Mouse (Mus musculus): ENCODE results near the gene Teddm1b. TPM values are rescaled to one million over a fixed set of nuclear protein-coding genes. Genes with fewer than 3 reads are reported as not detected.

Teddm1b gene
- total and polyA plus RNA-seq, 3 experiments, result 0.50 TPM; not detected in 2

DNA sequence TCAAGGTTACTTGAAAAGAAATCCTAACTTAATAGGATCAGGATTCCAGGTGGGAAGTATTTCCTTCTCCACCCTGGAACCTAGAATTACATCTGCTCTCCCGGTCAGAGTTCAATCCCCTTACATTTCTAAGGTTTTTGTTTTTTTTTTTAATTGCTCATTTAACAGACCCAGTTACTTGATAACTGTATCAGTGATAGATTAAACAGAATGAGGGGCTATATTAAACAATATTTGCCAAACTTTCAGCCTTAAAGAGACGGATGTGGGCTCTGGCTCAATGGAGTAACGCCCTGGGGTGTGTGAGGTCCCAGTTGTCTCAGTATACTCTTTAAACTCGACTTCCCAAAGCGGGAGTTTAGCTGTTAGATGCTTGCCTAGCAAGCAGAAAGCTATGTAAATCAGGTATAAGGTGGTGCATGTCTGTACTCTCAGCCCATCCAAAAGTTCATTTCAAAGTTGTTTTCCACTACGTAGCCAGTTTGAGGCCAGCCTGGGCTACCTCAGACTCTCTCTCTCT is 37.2 kb downstream of the Teddm1b start:
- Histone ChIP-seq H3K9me3 (replicated peaks; ENCODE audit: insufficient read depth, low read length) (no peaks in the 10 kb centered on the region), H3K27ac (ENCODE audit: control insufficient read depth, low read depth, low read length) (no peak overlapping the region), H3K4me1 (ENCODE audit: control insufficient read depth in 1 of 2, insufficient read depth in 2 of 2, low read length in 2 of 2) (peaks cover 2 to 14% of the 10 kb centered on the region in 2 experiments; a peak in 3 of 4 replicates), H3K79me2 (ENCODE audit: control insufficient read depth, insufficient read depth, low read length, poor library complexity) (no peaks in the 10 kb centered on the region), H3K36me3 (ENCODE audit: control insufficient read depth in 1 of 2, insufficient read depth in 2 of 2, low read length in 2 of 2) (peaks cover 2 to 13% of the 10 kb centered on the region in 2 experiments), H3K4me3 (ENCODE audit: control insufficient read depth in 1 of 2, insufficient read depth in 1 of 2, low read depth in 2 of 2, low read length in 2 of 2) (no peak overlapping the region), H3K9ac (ENCODE audit: control insufficient read depth, low read depth, low read length, poor library complexity, severe bottlenecking) (no peak overlapping the region), H3K27me3 (ENCODE audit: control insufficient read depth in 1 of 2, insufficient read depth in 2 of 2, low read length in 2 of 2) (no peaks in the 10 kb centered on the region)
- TF ChIP-seq GABPA (IDR thresholded peaks at IDR 0.05; ENCODE audit: low read depth, low read length) (no peak), USF2 (IDR thresholded peaks at IDR 0.05; ENCODE audit: borderline replicate concordance in 1 of 2, insufficient read depth in 1 of 2, low read depth in 1 of 2, low read length in 2 of 2) (no peak)
- DNase-seq (ENCODE audit: low read depth, low spot score), result no peak

DNA sequence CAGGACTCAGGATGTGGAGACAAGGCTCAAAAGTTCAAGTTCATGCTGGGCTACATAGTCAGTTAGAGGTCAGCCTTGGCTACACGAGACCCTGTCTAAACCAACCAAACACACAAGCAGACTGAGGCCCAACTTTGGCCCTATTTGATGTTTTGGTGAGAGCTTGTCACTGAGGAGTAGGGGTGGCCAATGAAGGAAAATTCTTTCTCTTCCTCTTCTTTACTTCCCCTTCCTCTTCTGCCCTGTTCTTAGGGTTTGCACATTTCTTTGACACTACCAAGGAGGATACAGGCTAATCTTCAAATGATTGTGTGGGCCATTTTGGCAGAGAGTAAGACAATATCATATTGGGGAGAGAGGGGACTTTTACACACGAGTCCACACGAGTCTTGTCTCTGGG is 39.7 kb downstream of the Teddm1b start:
- no peak overlapping the region for H3K4me3 ChIP-seq (ENCODE audit: control insufficient read depth in 1 of 2, insufficient read depth in 1 of 2, low read depth in 2 of 2, low read length in 2 of 2)
- peaks cover 0 to 11% of the 10 kb centered on the region in 2 experiments; a peak in 2 of 4 replicates for H3K36me3 ChIP-seq (ENCODE audit: control insufficient read depth in 1 of 2, insufficient read depth in 2 of 2, low read length in 2 of 2)
- no peaks in the 10 kb centered on the region for H3K79me2 ChIP-seq (ENCODE audit: control insufficient read depth, insufficient read depth, low read length, poor library complexity)
- H3K27ac ChIP-seq (ENCODE audit: control insufficient read depth, low read depth, low read length), result no peak overlapping the region
- no peak overlapping the region for H3K9ac ChIP-seq (ENCODE audit: control insufficient read depth, low read depth, low read length, poor library complexity, severe bottlenecking)
- H3K27me3 ChIP-seq (ENCODE audit: control insufficient read depth in 1 of 2, insufficient read depth in 2 of 2, low read length in 2 of 2), result no peaks in the 10 kb centered on the region
- H3K4me1 ChIP-seq (ENCODE audit: control insufficient read depth in 1 of 2, insufficient read depth in 2 of 2, low read length in 2 of 2), result peaks cover 2 to 12% of the 10 kb centered on the region in 2 experiments; a peak in 3 of 4 replicates
- DNase-seq (ENCODE audit: low read depth, low spot score), result peak; percentile 45
- no peaks in the 10 kb centered on the region for H3K9me3 ChIP-seq (replicated peaks; ENCODE audit: insufficient read depth, low read length)
- TF ChIP-seq ZKSCAN1 (IDR thresholded peaks at IDR 0.05; ENCODE audit: low read depth, low read length) (no peak), EP300 (IDR thresholded peaks at IDR 0.05; ENCODE audit: low read depth in 1 of 2, low read length in 2 of 2) (0 out of 4 replicates have a peak, but pooled peaks of 1 of the 2 experiments have one; percentile 49)

DNA sequence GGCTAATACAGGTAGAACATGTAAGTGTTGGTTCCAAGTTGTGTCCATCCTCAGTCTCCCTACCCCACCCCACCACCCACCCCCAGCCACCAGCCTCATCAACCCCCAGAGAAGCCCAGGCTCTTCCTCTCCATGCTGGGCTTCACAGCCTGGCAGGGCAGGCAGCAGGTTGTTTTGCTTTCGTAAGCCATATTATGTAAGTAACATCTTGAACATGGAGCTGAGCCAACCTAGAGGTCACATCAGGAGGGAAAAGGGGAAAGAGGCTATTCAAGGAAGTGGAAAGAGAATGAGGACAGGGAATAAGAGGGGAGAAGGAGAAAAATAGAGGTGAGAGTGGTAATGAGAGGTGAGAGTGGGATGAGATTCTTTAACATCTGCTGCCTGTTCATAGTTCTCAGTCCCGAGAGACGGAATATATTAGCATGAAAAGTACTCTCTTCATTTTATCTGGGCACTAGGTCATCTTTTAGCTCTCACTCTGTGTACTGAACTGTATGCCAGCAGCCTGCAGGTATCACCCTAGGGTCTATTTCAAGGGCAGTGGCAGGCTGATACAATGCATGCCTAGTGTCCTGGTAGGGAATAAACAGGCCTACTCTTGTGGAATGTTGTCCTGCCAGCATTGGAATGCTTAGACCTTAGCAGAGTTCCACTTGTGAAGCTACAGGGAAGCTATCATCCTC is 44.5 kb downstream of the Teddm1b start:
- Histone ChIP-seq H3K27ac (ENCODE audit: control insufficient read depth, low read depth, low read length) (no peak overlapping the region), H3K27me3 (ENCODE audit: control insufficient read depth in 1 of 2, insufficient read depth in 2 of 2, low read length in 2 of 2) (no peaks in the 10 kb centered on the region), H3K36me3 (ENCODE audit: control insufficient read depth in 1 of 2, insufficient read depth in 2 of 2, low read length in 2 of 2) (peaks cover 0 to 2% of the 10 kb centered on the region in 2 experiments; a peak in 2 of 4 replicates), H3K4me3 (ENCODE audit: control insufficient read depth in 1 of 2, insufficient read depth in 1 of 2, low read depth in 2 of 2, low read length in 2 of 2) (no peak overlapping the region), H3K4me1 (ENCODE audit: control insufficient read depth in 1 of 2, insufficient read depth in 2 of 2, low read length in 2 of 2) (peaks cover 3 to 4% of the 10 kb centered on the region in 2 experiments; a peak in 2 of 4 replicates), H3K9ac (ENCODE audit: control insufficient read depth, low read depth, low read length, poor library complexity, severe bottlenecking) (no peak overlapping the region), H3K79me2 (ENCODE audit: control insufficient read depth, insufficient read depth, low read length, poor library complexity) (no peaks in the 10 kb centered on the region), H3K9me3 (replicated peaks; ENCODE audit: insufficient read depth, low read length) (no peaks in the 10 kb centered on the region)
- DNase-seq (ENCODE audit: low read depth, low spot score), result no peak
- TF ChIP-seq HCFC1 (IDR thresholded peaks at IDR 0.05; ENCODE audit: low read depth, low read length) (no peak), NRF1 (IDR thresholded peaks at IDR 0.05; ENCODE audit: insufficient read depth, low read depth, low read length, poor library complexity, severe bottlenecking) (no peak), POLR2AphosphoS5 (IDR thresholded peaks at IDR 0.05; ENCODE audit: borderline replicate concordance, low read depth, low read length) (no peak), ELF1 (IDR thresholded peaks at IDR 0.05; ENCODE audit: low read depth, low read length) (no peak), CHD2 (IDR thresholded peaks at IDR 0.05; ENCODE audit: low read length) (no peak), MEF2A (IDR thresholded peaks at IDR 0.05; ENCODE audit: extremely low read depth, insufficient replicate concordance, low read depth, low read length, poor library complexity, severe bottlenecking) (no peak), GATA1 (IDR thresholded peaks at IDR 0.05; ENCODE audit: low read depth, low read length) (no peak), KAT2A (conservative IDR thresholded peaks at IDR 0.05; ENCODE audit: low read depth, low read length) (no peak), ZNF384 (IDR thresholded peaks at IDR 0.05; ENCODE audit: low read depth, low read length) (no peak), SMC3 (IDR thresholded peaks at IDR 0.05; ENCODE audit: low read depth, low read length) (no peak), ZKSCAN1 (IDR thresholded peaks at IDR 0.05; ENCODE audit: low read depth, low read length) (no peak), ZC3H11A (IDR thresholded peaks at IDR 0.05; ENCODE audit: low read depth, low read length) (no peak)

Data from MEL (cell line).